Mouse (Mus musculus) naive thymus-derived CD4-positive, alpha-beta T cell, adult 2 months (primary cell): ENCODE measurements at regions not wholly inside any gene's neighbourhood (a gene's known extent, or its start where the extent isn't known, plus 50 kb on each side); places are given as distances from the start of the nearest gene placed in this dataset.
A peak's percentile ranks its signal among the peaks of the same experiment; 100 is the strongest.

Experiments
- DNase-seq: peaks from one replicate; pipeline ENCODE4 v3.0.0-alpha.2; 2011; ENCODE audit warnings: low read depth

- no peak for DNase-seq
These were observed 61.5 kb upstream of the Abcb5 start for GRCm38 (mm10) chr12:119027701-119028100.

GRCm38 (mm10) chr12:119026311-119026710 is 60.1 kb upstream of the Abcb5 start:
- peak; percentile 14 for DNase-seq

- no peak for DNase-seq
These were observed 57.8 kb upstream of the Abcb5 start for GRCm38 (mm10) chr12:119024063-119024462.
